Mouse (Mus musculus) ES-Bruce4 (cell line): ENCODE results near the gene Rhoj. TPM values are rescaled to one million over a fixed set of nuclear protein-coding genes. Genes with fewer than 3 reads are reported as not detected.

Source experiments
- H3K27ac ChIP-seq: 2 replicates; pipeline ENCODE4 v1.5.1; 2012; ENCODE audit warnings: low read length, inconsistent platforms; ENCODE audit not compliant: insufficient read depth
- H3K27me3 ChIP-seq: 2 replicates; pipeline ENCODE4 v1.6.1; 2012; ENCODE audit warnings: mild to moderate bottlenecking, low read length, inconsistent platforms; ENCODE audit not compliant: control insufficient read depth, poor library complexity, insufficient read depth, severe bottlenecking
- H3K36me3 ChIP-seq: 2 replicates; pipeline ENCODE4 v1.6.1; 2012; ENCODE audit warnings: inconsistent platforms, mild to moderate bottlenecking, low read length, moderate library complexity; ENCODE audit not compliant: control insufficient read depth, poor library complexity, insufficient read depth, severe bottlenecking
- H3K4me1 ChIP-seq: one replicate; pipeline ENCODE4 v1.8.1; 2011; ENCODE audit warnings: low read length; ENCODE audit not compliant: control insufficient read depth, insufficient read depth
- H3K4me3 ChIP-seq: 2 replicates; pipeline ENCODE4 v1.5.1; 2011; ENCODE audit warnings: low read depth, mild to moderate bottlenecking, low read length
- H3K9ac ChIP-seq: 2 replicates; pipeline ENCODE4 v1.6.1; 2012; ENCODE audit warnings: low read depth, mild to moderate bottlenecking, inconsistent platforms; ENCODE audit not compliant: poor library complexity, severe bottlenecking
- H3K9me3 ChIP-seq: replicated peaks from 2 replicates; pipeline ENCODE4 v1.6.1; 2012; ENCODE audit warnings: mild to moderate bottlenecking, low read length, inconsistent platforms; ENCODE audit not compliant: control insufficient read depth, poor library complexity, insufficient read depth, severe bottlenecking
- CTCF ChIP-seq: IDR thresholded peaks from one replicate; pipeline ENCODE4 v1.8.1; 2011; ENCODE audit warnings: low read depth, low read length
- EP300 ChIP-seq: IDR thresholded peaks from 2 replicates; pipeline ENCODE4 v1.6.1; 2011; ENCODE audit warnings: low read depth, low read length; ENCODE audit not compliant: insufficient read depth
- POLR2A ChIP-seq: IDR thresholded peaks from one replicate; pipeline ENCODE4 v1.8.1; 2011; ENCODE audit warnings: low read length; ENCODE audit not compliant: insufficient read depth
- polyA plus RNA-seq: library from polyadenylated mRNA; stranded (reverse); fragments of >200 nt; gene quantifications from 2 replicates; pipeline ENCODE4 v1.2.4, GENCODE M21; 2011; ENCODE audit warnings: low read depth; ENCODE audit not compliant: missing spikeins, insufficient read depth, insufficient read length

Gene Rhoj
- polyA plus RNA-seq, 1 experiment: not detected

DNA sequence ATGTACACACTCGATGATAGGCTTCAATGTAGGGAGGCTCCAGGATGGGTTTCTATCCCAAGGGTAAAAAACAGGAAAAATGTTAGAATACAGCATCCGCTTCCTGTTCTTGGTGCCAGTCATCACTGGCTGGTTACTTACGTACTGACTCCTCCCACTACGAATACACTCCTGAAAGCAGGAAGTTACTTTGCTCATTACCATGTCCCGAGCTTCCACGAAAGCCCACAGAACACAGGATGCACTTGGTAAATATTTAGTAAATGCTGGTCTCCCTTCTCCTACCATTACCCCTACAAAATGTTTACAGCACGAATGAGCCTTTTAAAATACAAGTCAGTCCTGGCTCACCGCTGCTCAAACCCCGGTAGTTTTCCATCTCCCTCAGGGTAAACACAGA lies 104.8 kb downstream of the Rhoj start:
- Histone ChIP-seq H3K4me1 (no peaks in the 10 kb centered on the region), H3K9me3 (no peaks in the 10 kb centered on the region)

DNA sequence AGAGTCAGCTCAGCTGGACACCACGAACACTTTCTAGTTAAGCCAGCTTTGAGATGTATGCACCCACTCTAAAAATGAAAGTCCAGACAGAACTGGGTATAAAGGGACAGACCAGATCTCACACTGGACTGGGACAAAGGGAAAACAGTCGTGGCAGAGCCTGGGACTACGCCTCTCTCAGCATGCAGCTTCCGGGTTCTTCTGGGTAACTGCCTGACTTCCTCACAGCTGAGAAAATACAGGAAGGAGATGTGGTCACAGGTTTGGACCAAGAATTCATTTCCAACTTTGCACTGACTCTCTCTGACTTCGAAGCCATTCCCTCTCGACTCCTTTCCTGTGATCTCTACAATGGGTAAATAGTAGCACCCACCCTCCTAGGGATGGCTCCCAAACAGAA lies 106.9 kb downstream of the Rhoj start:
- no peak overlapping the region for H3K4me3 ChIP-seq
- H3K27me3 ChIP-seq: no peaks in the 10 kb centered on the region

More for the DNA sequence above, 104.8 kb downstream of the Rhoj start:
- Histone ChIP-seq H3K27me3 (no peaks in the 10 kb centered on the region), H3K36me3 (no peaks in the 10 kb centered on the region), H3K4me3 (no peak overlapping the region), H3K9ac (no peak overlapping the region), H3K27ac (no peak overlapping the region)
- TF ChIP-seq CTCF: no peak
- no peak for TF ChIP-seq EP300
- TF ChIP-seq POLR2A: no peak

DNA sequence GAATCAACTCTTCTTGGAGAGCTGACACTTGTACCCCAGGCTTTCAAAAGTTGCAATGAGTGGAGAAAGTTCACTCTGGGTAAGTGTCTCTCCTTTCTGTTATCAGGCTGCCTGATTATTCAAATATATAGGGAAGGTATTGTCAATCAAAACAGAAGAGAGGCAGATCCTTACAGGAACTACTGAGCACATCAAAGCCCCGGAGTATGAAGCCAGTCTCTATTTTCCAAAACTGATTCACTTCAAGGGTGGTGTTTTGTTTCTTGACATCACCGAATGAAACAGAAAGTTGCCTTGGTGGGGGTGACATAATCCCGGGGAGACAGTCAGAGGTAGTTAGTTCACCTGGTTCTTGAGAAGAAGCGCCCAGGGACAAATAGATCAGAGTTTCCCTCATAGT lies 108.6 kb downstream of the Rhoj start, which contains the start of gene Gphb5:
TSS of gene Gphb5 (minus strand) at position 101 of the 400 bp plus-strand sequence.
- Histone ChIP-seq H3K4me1 (no peaks in the 10 kb centered on the region), H3K9ac (no peak within 1 kb of the TSS), H3K4me3 (no peak within 1 kb of the TSS), H3K36me3 (no peaks in the 10 kb centered on the region), H3K27ac (no peak within 1 kb of the TSS), H3K9me3 (no peaks in the 10 kb centered on the region), H3K27me3 (no peaks in the 10 kb centered on the region)
- no peak for TF ChIP-seq POLR2A
- TF ChIP-seq CTCF: no peak
- no peak for TF ChIP-seq EP300

More for the DNA sequence above, 106.9 kb downstream of the Rhoj start:
- Histone ChIP-seq H3K27ac (no peak overlapping the region), H3K9ac (no peak overlapping the region), H3K4me1 (no peaks in the 10 kb centered on the region), H3K36me3 (no peaks in the 10 kb centered on the region), H3K9me3 (no peaks in the 10 kb centered on the region)
- TF ChIP-seq EP300: no peak
- no peak for TF ChIP-seq CTCF
- no peak for TF ChIP-seq POLR2A

DNA sequence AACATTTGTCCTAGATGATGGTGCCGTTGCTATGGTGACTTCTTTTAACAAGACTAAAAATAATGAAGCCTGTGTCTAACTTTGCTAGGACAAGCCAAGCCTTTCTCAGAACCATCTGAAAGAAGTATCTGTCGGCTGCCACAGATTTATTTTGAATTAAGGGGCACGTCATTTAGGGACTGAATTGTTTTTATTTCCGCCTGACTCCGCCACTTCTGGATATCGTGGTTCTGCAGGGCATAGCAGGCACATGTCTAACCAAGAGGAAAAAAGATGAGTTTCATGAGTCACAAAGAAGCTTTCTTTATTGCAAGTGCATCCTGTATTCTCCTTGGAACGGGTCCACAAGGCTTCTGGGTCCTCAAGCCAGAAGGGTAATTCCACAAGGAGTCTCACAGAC lies 116.2 kb downstream of the Rhoj start:
- H3K9me3 ChIP-seq: no peaks in the 10 kb centered on the region
- no peak overlapping the region for H3K27ac ChIP-seq
- no peak overlapping the region for H3K9ac ChIP-seq
- no peaks in the 10 kb centered on the region for H3K27me3 ChIP-seq
- H3K4me3 ChIP-seq: no peak overlapping the region
- no peaks in the 10 kb centered on the region for H3K4me1 ChIP-seq
- TF ChIP-seq POLR2A (no peak), EP300 (no peak), CTCF (no peak)
- H3K36me3 ChIP-seq: no peaks in the 10 kb centered on the region

DNA sequence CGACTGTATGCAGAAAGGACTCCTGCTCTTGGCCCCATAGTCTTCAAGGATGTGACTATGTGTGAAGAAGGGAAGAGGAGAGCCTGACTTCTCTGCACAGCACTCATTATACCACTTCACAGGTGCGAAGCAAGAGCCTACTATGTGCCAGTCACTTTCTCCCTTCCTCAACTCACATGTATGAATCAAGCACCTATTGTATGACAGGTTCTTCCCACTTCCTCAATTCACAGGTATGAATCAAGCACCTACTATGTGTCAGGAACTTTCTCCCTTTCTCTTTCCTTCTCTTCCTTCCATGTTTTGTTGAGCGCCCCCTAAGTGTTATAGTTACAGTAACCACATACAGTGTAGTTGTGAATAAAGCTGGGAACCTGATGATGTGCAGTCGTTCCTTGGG lies 116.7 kb downstream of the Rhoj start:
- TF ChIP-seq EP300 (no peak), POLR2A (no peak), CTCF (no peak)
- Histone ChIP-seq H3K27me3 (no peaks in the 10 kb centered on the region), H3K4me1 (no peaks in the 10 kb centered on the region), H3K9ac (no peak overlapping the region), H3K36me3 (no peaks in the 10 kb centered on the region), H3K9me3 (no peaks in the 10 kb centered on the region), H3K27ac (no peak overlapping the region), H3K4me3 (no peak overlapping the region)

DNA sequence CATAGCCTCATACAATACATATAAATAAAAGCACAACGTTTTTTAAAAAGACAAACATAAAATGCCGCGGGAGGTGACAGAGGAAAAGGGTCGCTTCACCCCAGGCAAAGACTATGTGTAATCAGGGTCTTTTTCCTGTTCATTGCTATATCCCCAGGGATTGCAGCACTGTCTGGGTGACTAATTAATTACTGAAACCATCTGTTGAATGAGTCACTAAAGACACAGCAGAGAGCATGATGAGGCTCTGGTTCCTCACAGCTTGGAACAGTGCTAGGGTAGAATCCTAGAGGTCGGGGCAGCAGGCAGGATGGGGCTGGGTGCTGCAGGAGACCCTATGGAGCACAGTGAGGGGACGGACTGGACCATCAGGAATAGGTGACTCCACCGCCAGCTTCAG lies 117.8 kb downstream of the Rhoj start:
- no peak overlapping the region for H3K9ac ChIP-seq
- H3K27ac ChIP-seq: no peak overlapping the region
- H3K27me3 ChIP-seq: no peaks in the 10 kb centered on the region
- TF ChIP-seq POLR2A (no peak), EP300 (no peak), CTCF (no peak)
- H3K4me3 ChIP-seq: no peak overlapping the region
- H3K9me3 ChIP-seq: no peaks in the 10 kb centered on the region
- H3K36me3 ChIP-seq: no peaks in the 10 kb centered on the region
- H3K4me1 ChIP-seq: no peaks in the 10 kb centered on the region
